In the genomic region with DNA sequence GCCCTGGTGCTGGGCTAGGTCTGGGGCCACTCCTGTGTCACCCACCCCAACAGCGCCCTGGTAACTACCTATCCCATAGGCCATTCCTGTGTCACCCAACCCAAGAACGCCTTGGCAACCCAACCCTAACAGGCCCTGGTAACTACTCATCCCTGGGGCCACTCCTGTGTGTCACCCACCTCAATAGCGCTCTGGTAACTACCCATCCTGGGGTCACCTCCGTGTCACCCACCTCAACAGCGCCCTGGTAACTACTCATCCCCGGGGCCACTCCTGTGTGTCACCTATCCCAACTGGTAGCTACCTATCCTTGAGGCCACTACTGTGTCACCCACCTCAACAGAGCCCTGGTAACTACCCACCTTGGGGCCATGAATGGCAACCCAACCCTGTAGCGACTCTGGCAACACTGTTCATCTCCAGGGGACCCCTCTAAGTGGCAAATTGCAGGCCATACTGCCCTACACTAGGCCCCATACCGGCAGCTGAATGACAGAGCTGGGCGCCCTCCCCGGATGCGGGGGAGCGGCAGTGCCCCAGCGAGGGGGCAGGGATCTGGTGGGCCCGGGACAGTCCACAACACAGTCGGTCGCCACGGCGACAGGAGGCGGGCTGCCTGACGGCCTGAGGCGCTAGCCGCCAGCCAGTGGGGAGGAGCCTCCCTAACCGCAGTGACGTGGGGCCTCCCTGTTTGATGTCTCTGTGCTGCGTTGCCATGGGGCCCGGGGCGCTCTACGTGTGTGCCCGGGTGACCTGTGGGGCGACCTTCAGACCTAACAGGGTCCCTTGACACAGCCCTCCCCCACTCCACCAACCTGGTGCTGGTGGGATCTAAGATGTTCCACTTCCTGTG, we compare ENCODE assay signal across 8 mouse cellular contexts. TPM values are rescaled to one million over a fixed set of nuclear protein-coding genes. Genes with fewer than 3 reads are reported as not detected.
DNase-seq lines count a peak whose midpoint lies in the region; ATAC-seq lines count a peak whose summit lies in the region.

No protein-coding gene starts in this region.

- DNase-seq in B cell, adult 2 months: peak; percentile 100
- peak; percentile 92 for DNase-seq in adrenal gland, postnatal 10 days
- peak; percentile 95 for DNase-seq in forebrain, embryonic 10.5 days (ENCODE audit: extremely low spot score, low spot score)
- peak; percentile 93 for DNase-seq in kidney, postnatal 10 days
- DNase-seq in neural tube, embryonic 10.5 days (ENCODE audit: extremely low spot score, low spot score): peak; percentile 90

- no peaks in the 10 kb centered on the region for H3K36me3 ChIP-seq in forebrain, embryonic 10.5 days (replicated peaks)
- H3K36me3 ChIP-seq in heart, embryonic 14.5 days (ENCODE audit: control insufficient read depth, insufficient read depth, low read length): peaks cover 6% of the 10 kb centered on the region; the same call in 1 of the 2 replicates
- H3K36me3 ChIP-seq in liver, embryonic 15.5 days (replicated peaks): no peaks in the 10 kb centered on the region
- H3K36me3 ChIP-seq in stomach, embryonic 16.5 days (ENCODE audit: control insufficient read depth, insufficient read depth, low read length): no peaks in the 10 kb centered on the region

- H3K4me2 ChIP-seq in heart, embryonic 14.5 days (ENCODE audit: low read length): peak overlapping the region; percentile 72
- peak overlapping the region; percentile 83 for H3K4me2 ChIP-seq in liver, embryonic 15.5 days
- peak overlapping the region; percentile 79 for H3K4me2 ChIP-seq in stomach, embryonic 16.5 days (ENCODE audit: low read depth, low read length)

- H3K9ac ChIP-seq in heart, embryonic 14.5 days (ENCODE audit: low read length): peak overlapping the region; percentile 76
- peak overlapping the region; percentile 43 for H3K9ac ChIP-seq in liver, embryonic 15.5 days
- H3K9ac ChIP-seq in stomach, embryonic 16.5 days (ENCODE audit: low read length): peak overlapping the region; percentile 74

- 3% methylated on average over 30 of the region's 30 CpGs for WGBS in forebrain, embryonic 10.5 days
- WGBS in heart, embryonic 14.5 days: 3% methylated on average over 30 of the region's 30 CpGs
- WGBS in liver, embryonic 15.5 days (ENCODE audit: insufficient replicate concordance): 3% methylated on average over 30 of the region's 30 CpGs
- 2% methylated on average over 30 of the region's 30 CpGs for WGBS in stomach, embryonic 16.5 days

- peak; percentile 66 for ATAC-seq in heart, embryonic 14.5 days (ENCODE audit: insufficient number of reproducible peaks, insufficient read depth, low FRiP score, low read depth)
- peak; percentile 71 for ATAC-seq in liver, embryonic 15.5 days (ENCODE audit: insufficient read depth)
- ATAC-seq in stomach, embryonic 16.5 days (ENCODE audit: insufficient read depth, low FRiP score): peak; percentile 77

- peak overlapping the region; percentile 61 for H3K4me3 ChIP-seq in forebrain, embryonic 10.5 days
- peak overlapping the region; percentile 51 to 56 for H3K4me3 ChIP-seq in heart, embryonic 14.5 days (ENCODE audit: control insufficient read depth in 1 of 2, insufficient read depth in 1 of 2, low read depth in 1 of 2, low read length in 2 of 2)
- H3K4me3 ChIP-seq in liver, embryonic 15.5 days (replicated peaks): peak overlapping the region; percentile 54
- H3K4me3 ChIP-seq in stomach, embryonic 16.5 days (replicated peaks; ENCODE audit: low read length): peak overlapping the region; percentile 54

- H3K27me3 ChIP-seq in forebrain, embryonic 10.5 days (ENCODE audit: poor library complexity, severe bottlenecking): peaks cover 30% of the 10 kb centered on the region
- no peaks in the 10 kb centered on the region for H3K27me3 ChIP-seq in heart, embryonic 14.5 days (ENCODE audit: control insufficient read depth, insufficient read depth, low read length)
- peaks cover 44% of the 10 kb centered on the region for H3K27me3 ChIP-seq in liver, embryonic 15.5 days
- H3K27me3 ChIP-seq in stomach, embryonic 16.5 days (ENCODE audit: control insufficient read depth, insufficient read depth, low read length): no peaks in the 10 kb centered on the region

- H3K27ac ChIP-seq in forebrain, embryonic 10.5 days: peak overlapping the region; percentile 94
- H3K27ac ChIP-seq in heart, embryonic 14.5 days (replicated peaks in 1 of 2; ENCODE audit: control insufficient read depth in 1 of 2, insufficient read depth in 1 of 2, low read depth in 2 of 2, low read length in 2 of 2): peak overlapping the region; percentile 91 to 99
- peak overlapping the region; percentile 70 for H3K27ac ChIP-seq in liver, embryonic 15.5 days (replicated peaks)
- H3K27ac ChIP-seq in stomach, embryonic 16.5 days (ENCODE audit: low read length): peak overlapping the region; percentile 98

- no peaks in the 10 kb centered on the region for H3K9me3 ChIP-seq in forebrain, embryonic 10.5 days
- no peaks in the 10 kb centered on the region for H3K9me3 ChIP-seq in heart, embryonic 14.5 days (ENCODE audit: control insufficient read depth, low read length)
- no peaks in the 10 kb centered on the region for H3K9me3 ChIP-seq in liver, embryonic 15.5 days (replicated peaks)
- no peaks in the 10 kb centered on the region for H3K9me3 ChIP-seq in stomach, embryonic 16.5 days (replicated peaks; ENCODE audit: control insufficient read depth, low read length)

- H3K4me1 ChIP-seq in forebrain, embryonic 10.5 days: peaks cover 70% of the 10 kb centered on the region
- H3K4me1 ChIP-seq in heart, embryonic 14.5 days (ENCODE audit: control insufficient read depth in 2 of 2, insufficient read depth in 2 of 2, low read length in 2 of 2): peaks cover 36 to 47% of the 10 kb centered on the region in 2 experiments
- peaks cover 60% of the 10 kb centered on the region for H3K4me1 ChIP-seq in liver, embryonic 15.5 days (replicated peaks)
- H3K4me1 ChIP-seq in stomach, embryonic 16.5 days (ENCODE audit: control insufficient read depth, insufficient read depth, low read length): peaks cover 48% of the 10 kb centered on the region

RNA-seq across cellular contexts. Expression of a gene that starts 13.1 kb away (rescaled TPM):
- 1 to 10 TPM in 1 of 2 experiments, under 1 TPM in 1; 0.96 to 2.3 TPM for total RNA-seq in adrenal gland, postnatal 10 days (2021)
- 2.6 and 3.7 TPM in 2 replicates for polyA plus RNA-seq in forebrain, embryonic 10.5 days (2016; fragmentation: Nextera tagmentation; extraction: Ambion mirVana)
- polyA plus RNA-seq in heart, embryonic 14.5 days (2014; fragmentation: Nextera tagmentation; extraction: Ambion mirVana): 2.4 and 3.8 TPM in 2 replicates
- 0.31 TPM in 2 replicates for polyA plus RNA-seq in liver, embryonic 15.5 days (2015; fragmentation: Nextera tagmentation; extraction: Ambion mirVana)
- polyA plus RNA-seq in stomach, embryonic 16.5 days (2015; fragmentation: Nextera tagmentation; extraction: Ambion mirVana): 1.3 TPM in 1 of 2 replicates, not detected in the other

RNA-seq across cellular contexts. Expression of a gene that starts 38.7 kb away (rescaled TPM):
- total RNA-seq in adrenal gland, postnatal 10 days (2021): 10 to 100 TPM; 22.7 to 26.3 TPM
- polyA plus RNA-seq in forebrain, embryonic 10.5 days (2016; fragmentation: Nextera tagmentation; extraction: Ambion mirVana): 28.6 and 31.4 TPM in 2 replicates
- polyA plus RNA-seq in heart, embryonic 14.5 days (2014; fragmentation: Nextera tagmentation; extraction: Ambion mirVana): 6.7 and 7.3 TPM in 2 replicates
- 2.0 and 2.5 TPM in 2 replicates for polyA plus RNA-seq in liver, embryonic 15.5 days (2015; fragmentation: Nextera tagmentation; extraction: Ambion mirVana)
- polyA plus RNA-seq in stomach, embryonic 16.5 days (2015; fragmentation: Nextera tagmentation; extraction: Ambion mirVana): 9.7 and 10.5 TPM in 2 replicates

RNA-seq across cellular contexts. Expression of a gene that starts 50.3 kb away (rescaled TPM):
- total RNA-seq in adrenal gland, postnatal 10 days (2021): under 1 TPM; 0.36 to 0.79 TPM
- polyA plus RNA-seq in forebrain, embryonic 10.5 days (2016; fragmentation: Nextera tagmentation; extraction: Ambion mirVana): 1.9 and 2.4 TPM in 2 replicates
- polyA plus RNA-seq in heart, embryonic 14.5 days (2014; fragmentation: Nextera tagmentation; extraction: Ambion mirVana): 0.43 and 0.63 TPM in 2 replicates
- polyA plus RNA-seq in liver, embryonic 15.5 days (2015; fragmentation: Nextera tagmentation; extraction: Ambion mirVana): 0.25 and 0.41 TPM in 2 replicates
- 1.0 and 1.1 TPM in 2 replicates for polyA plus RNA-seq in stomach, embryonic 16.5 days (2015; fragmentation: Nextera tagmentation; extraction: Ambion mirVana)

RNA-seq across cellular contexts. Expression of a gene that starts 50.4 kb away (rescaled TPM):
- total RNA-seq in adrenal gland, postnatal 10 days (2021): 10 to 100 TPM; 18.6 to 27.0 TPM
- polyA plus RNA-seq in forebrain, embryonic 10.5 days (2016; fragmentation: Nextera tagmentation; extraction: Ambion mirVana): 17.3 and 20.8 TPM in 2 replicates
- 9.3 and 11.8 TPM in 2 replicates for polyA plus RNA-seq in heart, embryonic 14.5 days (2014; fragmentation: Nextera tagmentation; extraction: Ambion mirVana)
- polyA plus RNA-seq in liver, embryonic 15.5 days (2015; fragmentation: Nextera tagmentation; extraction: Ambion mirVana): 5.4 and 5.5 TPM in 2 replicates
- 25.5 and 25.7 TPM in 2 replicates for polyA plus RNA-seq in stomach, embryonic 16.5 days (2015; fragmentation: Nextera tagmentation; extraction: Ambion mirVana)

RNA-seq across cellular contexts. Expression of a gene that starts 51.4 kb away (rescaled TPM):
- 100 to 1,000 TPM; 210 to 233 TPM for total RNA-seq in adrenal gland, postnatal 10 days (2021)
- polyA plus RNA-seq in forebrain, embryonic 10.5 days (2016; fragmentation: Nextera tagmentation; extraction: Ambion mirVana): 386 and 390 TPM in 2 replicates
- polyA plus RNA-seq in heart, embryonic 14.5 days (2014; fragmentation: Nextera tagmentation; extraction: Ambion mirVana): 359 and 400 TPM in 2 replicates
- 176 and 183 TPM in 2 replicates for polyA plus RNA-seq in liver, embryonic 15.5 days (2015; fragmentation: Nextera tagmentation; extraction: Ambion mirVana)
- 271 and 289 TPM in 2 replicates for polyA plus RNA-seq in stomach, embryonic 16.5 days (2015; fragmentation: Nextera tagmentation; extraction: Ambion mirVana)

Comparison
In these comparisons a context has a peak if more than half of its experiments do, and no peak if none do; other contexts are left out.
1. Peak in every context shown above with its lines: DNase-seq, ATAC-seq, H3K4me3 ChIP-seq and H3K27ac ChIP-seq.